Comparison of ENCODE assay signal across 8 mouse cellular contexts in genomic region chr11:105347162-105348161, GRCm38 (mm10). TPM values are rescaled to one million over a fixed set of nuclear protein-coding genes. Genes with fewer than 3 reads are reported as not detected.
DNase-seq lines count a peak whose midpoint lies in the region; ATAC-seq and TF ChIP-seq lines count a peak whose summit lies in the region.

No protein-coding gene starts in this region.

- H3K27me3 ChIP-seq in Patski: no peaks in the 10 kb centered on the region
- H3K27me3 ChIP-seq in hindbrain, embryonic 13.5 days: no peaks in the 10 kb centered on the region

- CTCF ChIA-PET in Patski (lab: Charles Lee): interaction anchor here (0.8 to 4.1 kb wide), 10 partner anchors 9 to 563 kb away, joined by 3 to 34 read pairs (median 4); no protein-coding TSS in a partner anchor

- no peak overlapping the region for H3K4me2 ChIP-seq in hindbrain, embryonic 13.5 days

- no peak overlapping the region for H3K27ac ChIP-seq in hindbrain, embryonic 13.5 days

- in situ Hi-C loops in Patski (cut with MboI; ENCODE audit: low pct_unique_long_range_greater_than_20kb): loop anchor here (5.0 to 25.0 kb wide), 3 partner anchors 245 to 665 kb away; partner anchors contain the start of gene Kcnh6

- 60% methylated on average over 28 of the region's 28 CpGs for WGBS in hindbrain, embryonic 13.5 days

- POLR2A ChIA-PET in Patski (lab: Charles Lee): no interaction called here

- TF ChIP-seq CTCF in Patski (IDR thresholded peaks at IDR 0.05): peak; percentile 98

- no peaks in the 10 kb centered on the region for H3K9me3 ChIP-seq in hindbrain, embryonic 13.5 days

- no peaks in the 10 kb centered on the region for H3K36me3 ChIP-seq in hindbrain, embryonic 13.5 days

- DNase-seq in Patski (ENCODE audit: low read depth, low spot score): peak; percentile 37
- peak; percentile 85 for DNase-seq in cerebellum, adult 9-11 months
- peak; percentile 74 to 84 for DNase-seq in frontal cortex, postnatal 14 days (ENCODE audit: low spot score in 2 of 2)
- DNase-seq in layer of hippocampus, postnatal 14 days (ENCODE audit: low spot score in 2 of 2): peak; percentile 86 to 90
- DNase-seq in lung, postnatal 14 days: peak; percentile 91
- DNase-seq in retina, postnatal 1 day: peak; percentile 88
- DNase-seq in thymus, postnatal 4 days: peak; percentile 92

- 0 out of 2 replicates have a peak, but pooled peaks cover 10% of the 10 kb centered on the region for H3K4me1 ChIP-seq in hindbrain, embryonic 13.5 days (replicated peaks)

- ATAC-seq in Patski: peak; percentile 75
- ATAC-seq in hindbrain, embryonic 13.5 days (ENCODE audit: low FRiP score): peak; percentile 57

- H3K4me3 ChIP-seq in hindbrain, embryonic 13.5 days: no peak overlapping the region

- 0 out of 2 replicates have a peak overlapping the region, but pooled peaks have one; percentile 43 for H3K9ac ChIP-seq in hindbrain, embryonic 13.5 days

RNA-seq across cellular contexts. Expression of gene Mrc2, which starts 55.0 kb away (rescaled TPM):
- 0.09 TPM for polyA plus RNA-seq in Patski (2021)
- 5.3 and 5.5 TPM in 2 replicates for polyA plus RNA-seq in hindbrain, embryonic 13.5 days (2015; fragmentation: Nextera tagmentation; extraction: Ambion mirVana)
- 1 to 10 TPM; 5.1 to 7.6 TPM for total RNA-seq in layer of hippocampus, postnatal 14 days (2021)

Comparison
In these comparisons a context has a peak if more than half of its experiments do, and no peak if none do; other contexts are left out.
1. DNase-seq: peak in every context shown above with its lines; median percentile 92 in thymus, postnatal 4 days; 91 in lung, postnatal 14 days; 88 in layer of hippocampus, postnatal 14 days; 88 in retina, postnatal 1 day; 85 in cerebellum, adult 9-11 months; 79 in frontal cortex, postnatal 14 days; 37 in Patski.